Mouse (Mus musculus) frontal cortex, adult 2 months (tissue): ENCODE data around the gene Cyp2d10. TPM values are rescaled to one million over a fixed set of nuclear protein-coding genes. Genes with fewer than 3 reads are reported as not detected.
A peak's percentile ranks its signal among the peaks of the same experiment; 100 is the strongest.
"Not testable (repeated sequence)": the region's sequence is repeated elsewhere in the genome, so short reads cannot be mapped to it uniquely, and the experiment has no call there.

Experiments used
- DNase-seq, 2 experiments: peaks; one replicate each; pipeline ENCODE4 v3.0.0; 2022; ENCODE audit warnings: low spot score in 1 of 2; ENCODE audit errors: extremely low spot score in 1 of 2
- polyA plus RNA-seq: library from polyadenylated mRNA; depleted of rRNA; stranded (reverse); fragments of >200 nt; gene quantifications from 2 replicates; pipeline ENCODE4 v1.2.3, GENCODE M21; 2012

The Cyp2d10 gene
- polyA plus RNA-seq, 1 experiment, result not detected

GRCm38 (mm10) chr15:82402106-82402505, 4.9 kb downstream of the Cyp2d10 start:
- DNase-seq, result no peak

DNA sequence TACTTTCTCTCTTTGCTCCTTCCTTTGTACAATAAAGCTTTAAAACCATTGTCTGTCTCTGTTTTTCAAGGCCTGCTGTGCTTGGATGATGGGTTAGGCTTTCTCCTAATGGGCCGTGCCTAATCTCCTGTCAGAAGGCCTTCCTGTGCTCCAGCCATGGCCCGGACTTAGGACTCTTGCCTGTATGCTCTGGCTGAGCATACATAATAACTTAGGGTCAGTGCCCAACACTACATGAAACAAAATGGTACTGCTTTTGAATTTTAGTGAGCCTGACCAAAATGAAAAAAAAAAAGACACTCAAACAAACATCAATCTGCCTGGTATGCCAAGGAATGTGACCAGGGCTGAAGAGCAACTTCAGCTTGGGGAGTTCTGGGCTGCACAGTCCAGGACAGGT, 5.5 kb downstream of the Cyp2d10 start:
- no peak for DNase-seq

- not testable (repeated sequence) for DNase-seq
Observed at GRCm38 (mm10) chr15:82395955-82396354, 11.0 kb downstream of the Cyp2d10 start.

DNA sequence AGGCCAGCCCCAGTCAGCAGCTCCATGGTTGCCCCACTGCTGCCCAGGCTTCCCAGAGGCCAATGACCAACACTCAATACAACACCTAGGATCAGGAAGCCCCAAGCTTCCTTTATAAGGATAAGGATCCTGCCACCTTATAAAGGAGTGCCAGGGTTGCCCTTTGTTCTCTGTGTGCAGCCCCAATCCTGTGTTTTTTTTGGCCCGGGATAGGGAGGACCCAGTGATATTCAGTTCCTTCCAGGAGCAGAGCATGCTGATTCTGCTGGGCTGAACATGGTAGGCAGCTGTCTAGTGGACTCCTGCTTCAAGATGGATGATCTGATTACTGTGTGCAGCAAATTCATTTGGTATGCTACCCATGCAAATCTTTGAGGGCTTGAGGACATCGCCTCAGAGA, 13.1 kb downstream of the Cyp2d10 start, which contains the start of gene Cyp2d11:
TSS of gene Cyp2d11 (minus strand) at position 101 of the 400 bp plus-strand sequence.
- not testable (repeated sequence) for DNase-seq

DNA sequence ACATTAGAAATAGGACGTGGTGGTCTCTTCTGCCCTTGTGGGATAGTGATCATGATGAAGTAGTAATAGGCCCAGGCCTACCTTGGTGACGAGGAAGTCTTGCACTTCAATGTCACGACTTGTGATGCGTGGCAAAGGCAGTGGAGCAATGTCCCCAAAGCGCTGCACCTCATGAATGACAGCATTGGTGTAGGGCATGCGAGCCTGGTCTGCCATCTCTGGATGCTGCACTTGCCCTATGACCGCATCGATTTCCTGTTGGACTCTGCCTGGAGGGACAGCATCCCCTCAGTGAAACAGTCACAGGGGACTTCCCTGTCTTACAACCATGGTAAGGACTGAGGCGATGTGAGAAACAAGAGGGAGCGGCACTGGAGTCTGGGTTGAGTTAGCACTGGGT, 17.1 kb downstream of the Cyp2d10 start:
- DNase-seq, result not testable (repeated sequence)

DNA sequence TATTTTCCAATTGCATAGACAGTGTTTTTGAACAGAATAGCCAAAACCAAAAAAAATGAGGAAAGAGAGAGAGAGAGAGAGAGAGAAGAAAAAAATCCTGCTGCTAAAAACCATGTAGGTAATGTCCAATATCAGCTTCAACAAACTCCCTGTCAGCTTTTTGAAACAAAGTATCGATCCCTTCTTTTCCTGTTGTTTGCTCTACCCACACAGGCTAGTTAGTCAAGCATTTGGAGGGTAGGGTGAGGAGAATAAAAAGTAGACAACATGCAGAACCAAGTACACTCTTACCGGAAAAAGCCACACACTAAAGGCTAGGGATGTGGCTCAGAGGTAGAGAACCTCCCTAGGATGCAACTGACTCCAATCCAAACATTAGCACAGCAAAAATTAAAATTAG, 21.3 kb downstream of the Cyp2d10 start:
- no peak for DNase-seq

DNA sequence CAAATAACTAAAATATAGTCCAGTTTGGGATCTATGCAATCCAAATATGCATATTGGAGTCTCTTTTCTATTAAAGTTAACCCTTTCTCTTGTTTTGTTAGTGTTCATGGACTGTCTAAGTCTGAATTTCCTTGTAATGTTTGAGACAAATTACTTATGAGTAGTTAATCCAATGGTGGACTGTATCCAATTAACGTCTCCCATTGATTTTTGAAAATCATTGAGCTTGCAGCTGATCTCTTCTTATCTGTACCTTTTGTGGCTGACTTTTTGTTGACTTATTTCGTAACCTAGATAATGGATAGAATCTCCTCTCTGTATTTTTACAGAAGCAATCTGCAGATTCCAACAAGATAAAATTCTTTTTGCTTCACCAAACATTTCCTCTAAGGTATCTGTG, 24.6 kb downstream of the Cyp2d10 start:
- DNase-seq, result no peak

DNA sequence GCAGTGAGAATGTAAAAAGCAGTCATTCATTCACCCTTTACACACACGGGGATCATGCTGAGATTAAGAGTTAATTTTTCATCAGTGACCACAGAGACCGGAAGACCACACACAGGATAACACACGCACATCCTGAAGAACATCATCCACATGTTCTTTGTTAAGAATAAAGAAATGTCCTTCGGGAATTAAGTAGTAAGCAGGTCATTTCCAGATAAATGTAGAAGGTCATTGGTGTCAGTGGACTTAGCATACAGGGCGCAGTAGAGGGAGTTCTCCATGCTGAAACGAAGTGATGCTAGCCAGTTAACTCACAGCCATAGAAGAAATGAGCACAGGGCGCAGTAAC, 26.3 kb downstream of the Cyp2d10 start:
- DNase-seq, result no peak

DNA sequence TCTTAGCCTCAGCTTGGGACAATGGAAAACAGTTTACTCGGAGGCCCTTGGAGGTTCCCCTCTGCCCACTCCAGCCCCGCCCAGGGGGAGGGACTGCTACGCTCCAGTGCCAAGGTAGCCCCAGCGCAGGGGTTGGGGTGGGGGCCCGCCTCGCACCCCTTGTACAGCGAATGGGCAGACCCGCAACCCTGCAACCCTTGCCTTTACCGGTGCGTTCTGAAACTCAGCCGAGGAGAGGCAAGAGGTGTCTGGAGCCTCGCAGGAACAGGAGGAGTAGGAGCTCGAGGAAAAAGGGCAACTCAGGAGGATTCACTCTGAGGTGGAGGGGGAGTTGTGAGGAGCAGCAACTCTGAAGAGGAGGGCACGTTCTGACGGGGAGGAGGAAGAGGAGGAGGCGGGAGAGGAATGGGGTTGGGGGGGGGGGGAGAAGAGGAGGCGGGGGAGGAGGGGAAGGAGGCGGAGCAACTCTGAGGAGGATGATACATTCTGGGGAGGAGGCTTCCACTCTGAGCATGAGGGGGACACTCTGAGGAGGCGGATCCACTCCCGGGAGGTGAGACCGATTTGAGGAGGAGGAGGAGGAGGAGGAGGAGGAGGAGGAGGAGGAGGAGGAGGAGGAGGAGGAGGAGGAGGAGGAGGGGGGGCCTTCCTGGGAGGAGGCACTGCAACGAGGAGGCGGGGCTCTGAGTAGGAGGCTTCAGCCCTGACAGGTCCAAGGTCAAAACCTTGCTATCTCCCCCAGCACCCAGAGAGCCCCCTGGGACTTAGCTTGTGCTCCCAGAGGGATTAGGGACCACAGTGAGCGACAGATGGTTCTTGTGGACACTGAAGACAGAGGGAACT, 26.9 kb downstream of the Cyp2d10 start, which contains the start of gene Cyp2d22:
TSS of gene Cyp2d22 (minus strand) at position 390 of the 843 bp plus-strand sequence.
- peak in 1 of 2 experiments; percentile 30 for DNase-seq

DNA sequence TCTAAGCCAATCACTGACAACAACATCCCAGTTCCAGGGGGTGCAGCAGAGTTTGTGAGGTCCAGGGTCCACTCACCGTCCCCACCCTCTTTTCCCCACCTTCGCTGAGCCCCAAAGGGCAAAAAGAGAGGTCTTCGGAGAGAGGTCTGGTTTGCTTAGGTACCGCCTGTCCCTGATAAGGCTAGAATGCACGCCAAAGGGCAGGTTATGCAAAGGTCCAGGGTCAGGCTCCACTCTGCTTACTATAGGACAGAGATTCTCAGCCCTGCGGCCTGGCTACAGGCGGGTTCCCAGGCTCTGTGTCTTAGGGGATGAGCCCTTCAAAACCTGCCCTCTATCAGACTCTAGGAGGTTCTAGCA, 27.5 kb downstream of the Cyp2d10 start:
- no peak for DNase-seq

- DNase-seq, result no peak
Observed at GRCm38 (mm10) chr15:82378261-82379180, 28.5 kb downstream of the Cyp2d10 start.

DNA sequence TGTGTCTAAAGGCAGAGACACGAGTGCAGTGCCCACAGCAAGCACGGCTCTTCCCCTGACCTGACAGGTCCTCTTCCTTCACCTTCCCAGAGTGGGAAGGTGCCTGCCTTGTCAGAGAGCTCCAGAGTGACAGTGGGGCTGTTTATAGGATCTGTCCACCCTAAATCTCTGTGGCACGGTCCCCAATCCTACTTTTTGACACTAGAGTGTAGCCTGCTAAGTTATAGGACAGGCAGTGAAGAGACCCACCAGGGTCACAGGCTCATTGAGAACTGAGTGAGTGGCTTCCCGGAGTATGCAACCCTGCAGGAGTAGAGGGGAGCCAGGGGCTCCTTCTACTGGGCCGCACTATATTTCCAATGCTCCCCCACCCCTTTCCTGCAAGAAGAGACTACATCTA, 29.3 kb downstream of the Cyp2d10 start:
- DNase-seq, result no peak

- peak; percentile 63 to 73 for DNase-seq
Observed at GRCm38 (mm10) chr15:82376393-82377138, 30.4 kb downstream of the Cyp2d10 start.

- no peak for DNase-seq
Observed at GRCm38 (mm10) chr15:82375855-82376254, 31.1 kb downstream of the Cyp2d10 start.

DNA sequence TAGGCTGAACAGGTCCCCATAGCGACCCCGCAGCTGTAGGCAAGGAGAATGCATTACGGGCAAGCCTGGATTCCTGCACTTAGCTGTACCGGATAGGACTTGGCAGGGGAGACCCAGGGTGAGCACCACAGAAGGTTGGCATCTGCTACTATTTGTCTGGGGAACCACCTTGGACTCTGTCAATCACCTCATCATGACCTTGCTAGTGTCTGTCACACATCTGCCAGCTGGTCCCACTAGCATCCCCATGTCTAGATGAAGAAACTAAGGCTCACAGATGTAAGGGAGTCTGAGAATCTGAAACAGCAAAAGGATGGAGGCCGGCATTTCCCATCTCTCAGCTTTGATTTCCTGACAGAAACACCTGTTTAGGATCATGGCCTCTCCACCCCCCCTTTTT, 32.6 kb downstream of the Cyp2d10 start:
- DNase-seq, result no peak

- no peak for DNase-seq
Observed at GRCm38 (mm10) chr15:82372991-82373390, 34.0 kb downstream of the Cyp2d10 start.

DNA sequence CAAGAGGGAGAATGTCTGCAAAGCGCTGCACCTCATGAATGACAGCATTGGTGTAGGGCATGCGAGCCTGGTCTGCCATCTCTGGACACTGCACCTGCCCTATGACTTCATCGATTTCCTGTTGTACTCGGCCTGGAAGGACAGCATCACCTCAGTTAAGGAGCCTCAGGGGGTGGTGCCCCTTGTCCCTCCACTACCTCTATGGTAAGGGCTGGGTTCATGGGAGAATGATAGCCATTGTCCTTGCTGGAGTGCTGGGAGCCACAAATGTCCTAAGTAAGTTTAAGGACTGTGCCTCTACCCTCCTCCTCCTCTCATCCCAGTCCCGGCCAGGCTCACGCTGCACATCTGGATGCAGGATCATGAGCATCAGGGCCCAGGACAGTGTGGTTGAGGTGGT, 34.5 kb downstream of the Cyp2d10 start:
- DNase-seq, result no peak

GRCm38 (mm10) chr15:82368851-82369250, 38.1 kb downstream of the Cyp2d10 start:
- no peak for DNase-seq

DNA sequence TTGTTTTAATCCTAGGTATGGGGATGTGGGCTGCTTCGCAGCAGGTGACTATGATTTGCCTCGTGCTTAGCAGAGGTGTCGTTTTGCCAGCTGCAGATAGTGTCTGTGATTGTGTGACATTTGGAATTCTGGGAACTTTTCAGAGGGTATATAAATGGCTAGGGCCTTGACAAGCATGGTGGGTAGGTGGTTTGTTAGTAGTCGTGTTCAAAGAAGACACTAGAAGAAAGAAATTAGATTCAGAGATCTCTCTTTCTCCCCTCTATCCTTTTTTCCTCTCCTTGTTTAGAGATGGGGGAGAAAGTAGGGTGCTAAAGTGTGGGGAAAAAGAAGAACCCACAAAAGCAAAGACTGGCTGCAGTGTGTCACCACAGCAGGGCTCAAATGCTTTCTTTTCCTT, 38.8 kb downstream of the Cyp2d10 start:
- no peak for DNase-seq

GRCm38 (mm10) chr15:82364561-82364960, 42.4 kb downstream of the Cyp2d10 start:
- DNase-seq, result not testable (repeated sequence)

DNA sequence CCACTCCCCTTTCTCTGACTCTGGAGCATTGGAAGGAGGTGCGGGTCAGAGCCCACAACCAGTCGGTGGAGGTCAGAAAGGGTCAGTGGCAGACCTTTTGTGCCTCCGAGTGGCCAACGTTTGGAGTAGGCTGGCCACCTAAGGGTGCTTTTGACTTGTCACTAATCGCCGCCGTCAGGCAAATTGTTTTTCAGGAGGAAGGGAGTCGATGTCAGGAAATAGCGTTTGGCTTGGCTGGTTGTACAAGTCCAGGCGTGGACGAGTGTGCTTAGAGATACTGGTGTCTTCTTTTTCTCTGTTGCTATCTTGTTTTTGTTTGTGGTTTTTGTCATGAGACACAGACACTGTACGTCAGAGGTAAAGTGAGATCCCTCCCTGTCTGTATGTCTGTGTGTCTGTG, 43.2 kb downstream of the Cyp2d10 start:
- not testable (repeated sequence) for DNase-seq
